Mouse (Mus musculus) cerebellum, adult 2 months (tissue): ENCODE results near the gene Sbds. TPM values are rescaled to one million over a fixed set of nuclear protein-coding genes. Genes with fewer than 3 reads are reported as not detected.
A peak's percentile ranks its signal among the peaks of the same experiment; 100 is the strongest.

Experiments used
- DNase-seq, 2 experiments: peaks; one replicate each; pipeline ENCODE4 v3.0.0; 2021
- H3K27ac ChIP-seq: fragments of 200-500 bp; 2 replicates; pipeline ENCODE4 v1.5.1; 2012; ENCODE audit warnings: low read length, control low read depth, inconsistent platforms; ENCODE audit not compliant: insufficient read depth
- H3K27me3 ChIP-seq: fragments of 200-500 bp; 2 replicates; pipeline ENCODE4 v1.6.1; 2012; ENCODE audit warnings: inconsistent platforms, mild to moderate bottlenecking, low read length, moderate library complexity; ENCODE audit not compliant: control insufficient read depth, insufficient read depth
- H3K4me1 ChIP-seq: fragments of 200-500 bp; 2 replicates; pipeline ENCODE4 v1.6.1; 2011; ENCODE audit warnings: low read length; ENCODE audit not compliant: control insufficient read depth, insufficient read depth
- H3K4me3 ChIP-seq: fragments of 200-500 bp; replicated peaks from 2 replicates; pipeline ENCODE3; 2011; ENCODE audit warnings: mild to moderate bottlenecking, low read depth, low read length, control low read depth; ENCODE audit not compliant: insufficient read depth
- CTCF ChIP-seq: fragments of 200-500 bp; IDR thresholded peaks from 2 replicates; pipeline ENCODE4 v1.5.1; 2011; ENCODE audit warnings: low read depth, mild to moderate bottlenecking, control low read depth, low read length, moderate library complexity, borderline replicate concordance; ENCODE audit not compliant: insufficient read depth
- POLR2A ChIP-seq: fragments of 200-500 bp; IDR thresholded peaks from 2 replicates; pipeline ENCODE4 v1.6.1; 2011; ENCODE audit warnings: low read length, control low read depth, borderline replicate concordance; ENCODE audit not compliant: insufficient read depth
- WGBS: fragments of 180-500 bp; shearing (Covaris S2); methylation state at CpG from one replicate; pipeline ENCODE4 v1.1.7; 2018; 5-methylcytosine and 5-hydroxymethylcytosine counted together
- polyA plus RNA-seq: library from polyadenylated mRNA; depleted of rRNA; stranded (reverse); fragments of >200 nt; gene quantifications from 2 replicates; pipeline ENCODE4 v1.2.3, GENCODE M21; 2012

The Sbds gene
- polyA plus RNA-seq, 1 experiment = 92.5 TPM

- no peak for DNase-seq
- no peak for TF ChIP-seq POLR2A
- no peak for TF ChIP-seq CTCF
- Histone ChIP-seq H3K4me3 (no peak within 1 kb of the TSS), H3K27ac (no peak within 1 kb of the TSS), H3K4me1 (no peaks in the 10 kb centered on the region), H3K27me3 (no peaks in the 10 kb centered on the region)
- WGBS = 81% methylated on average over 7 of the region's 7 CpGs
Measured at GRCm38 (mm10) chr5:130216781-130217180, 38.5 kb downstream of the Sbds start, which contains the start of gene Tmem248. Gene Tmem248, plus strand, starts transcription at chr5:130217081.

DNA sequence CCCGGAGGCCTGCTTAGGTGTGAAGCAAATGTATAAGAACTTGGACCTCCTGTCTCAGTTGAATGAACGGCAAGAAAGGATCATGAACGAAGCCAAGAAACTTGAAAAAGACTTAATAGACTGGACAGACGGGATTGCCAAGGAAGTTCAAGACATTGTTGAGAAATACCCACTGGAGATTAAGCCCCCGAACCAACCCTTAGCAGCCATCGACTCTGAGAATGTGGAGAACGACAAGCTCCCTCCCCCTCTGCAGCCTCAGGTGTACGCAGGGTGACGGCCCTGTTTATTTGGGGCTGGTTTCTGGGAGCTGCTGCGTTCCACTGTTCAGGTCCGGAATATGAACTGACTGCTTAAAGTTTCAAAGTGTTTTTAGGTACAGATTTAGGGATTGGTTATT is 42.4 kb downstream of the Sbds start:
- Histone ChIP-seq H3K4me1 (no peaks in the 10 kb centered on the region), H3K27me3 (no peaks in the 10 kb centered on the region), H3K4me3 (no peak overlapping the region), H3K27ac (no peak overlapping the region)
- whole genome bisulfite sequencing = 91% methylated on average over 11 of the region's 11 CpGs
- TF ChIP-seq POLR2A = no peak
- no peak for TF ChIP-seq CTCF
- no peak for DNase-seq

GRCm38 (mm10) chr5:130207299-130207698 is 48.0 kb downstream of the Sbds start:
- no peak overlapping the region for H3K27ac ChIP-seq
- 92% methylated on average over 4 of the region's 4 CpGs for WGBS
- no peak for TF ChIP-seq CTCF
- no peak for TF ChIP-seq POLR2A
- no peaks in the 10 kb centered on the region for H3K27me3 ChIP-seq
- no peak overlapping the region for H3K4me3 ChIP-seq
- no peak for DNase-seq
- peaks cover 4% of the 10 kb centered on the region for H3K4me1 ChIP-seq

- 91% methylated on average over 3 of the region's 3 CpGs for WGBS
- DNase-seq = no peak
- Histone ChIP-seq H3K27ac (peak overlapping the region; percentile 21; the same call in 1 of the 2 replicates), H3K27me3 (no peaks in the 10 kb centered on the region), H3K4me1 (peaks cover 4% of the 10 kb centered on the region), H3K4me3 (no peak overlapping the region)
- TF ChIP-seq CTCF = no peak
- TF ChIP-seq POLR2A = no peak
Measured at GRCm38 (mm10) chr5:130205441-130206023, 49.8 kb downstream of the Sbds start.

DNA sequence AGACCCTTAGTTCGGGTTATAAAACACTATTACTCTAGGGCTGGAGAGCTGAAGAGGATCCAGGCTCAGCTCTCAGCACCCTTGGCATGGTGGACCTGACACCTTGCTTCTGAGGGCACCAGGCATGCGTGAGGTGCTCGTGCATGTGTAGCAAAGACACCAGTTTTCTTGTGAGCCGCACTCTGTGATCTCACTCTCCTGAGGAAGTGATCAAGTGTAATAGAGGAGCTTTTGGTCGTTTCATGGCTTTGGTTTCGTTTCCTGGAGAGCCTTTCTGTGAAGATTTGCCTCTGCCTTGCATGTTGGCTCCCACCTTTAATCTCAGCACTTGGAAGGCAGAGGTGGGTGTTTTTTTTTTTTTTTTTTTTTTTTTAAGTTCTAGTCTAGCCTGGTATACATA is 50.8 kb downstream of the Sbds start:
- H3K27ac ChIP-seq = no peak overlapping the region
- H3K4me1 ChIP-seq = peaks cover 4% of the 10 kb centered on the region
- TF ChIP-seq CTCF = no peak
- TF ChIP-seq POLR2A = no peak
- H3K4me3 ChIP-seq = no peak overlapping the region
- DNase-seq = no peak
- no peaks in the 10 kb centered on the region for H3K27me3 ChIP-seq
- WGBS = 76% methylated on average over 6 of the region's 6 CpGs

DNA sequence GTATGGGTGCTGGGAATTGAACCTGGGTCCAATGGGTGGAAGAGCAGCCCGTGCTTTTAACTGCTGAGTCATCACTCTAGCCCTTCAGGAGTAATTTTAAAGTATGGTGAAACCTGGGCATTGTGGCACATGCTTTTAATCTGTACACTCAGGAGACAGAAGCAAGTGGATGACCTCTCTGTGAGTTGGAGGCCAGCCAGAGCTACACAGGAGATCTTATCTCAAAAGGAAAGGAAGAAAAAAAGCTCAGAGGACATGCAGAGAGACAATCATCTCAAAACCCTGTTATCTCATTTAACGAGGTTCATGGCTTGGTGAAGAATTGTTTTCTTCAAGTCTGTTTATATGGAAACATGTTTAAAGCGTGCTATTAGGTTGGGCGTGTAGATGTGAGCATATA is 51.4 kb downstream of the Sbds start:
- no peak for DNase-seq
- H3K27ac ChIP-seq = no peak overlapping the region
- WGBS = 74% methylated on average over 4 of the region's 4 CpGs
- no peak for TF ChIP-seq POLR2A
- no peak for TF ChIP-seq CTCF
- H3K4me3 ChIP-seq = no peak overlapping the region
- peaks cover 4% of the 10 kb centered on the region for H3K4me1 ChIP-seq
- no peaks in the 10 kb centered on the region for H3K27me3 ChIP-seq

DNA sequence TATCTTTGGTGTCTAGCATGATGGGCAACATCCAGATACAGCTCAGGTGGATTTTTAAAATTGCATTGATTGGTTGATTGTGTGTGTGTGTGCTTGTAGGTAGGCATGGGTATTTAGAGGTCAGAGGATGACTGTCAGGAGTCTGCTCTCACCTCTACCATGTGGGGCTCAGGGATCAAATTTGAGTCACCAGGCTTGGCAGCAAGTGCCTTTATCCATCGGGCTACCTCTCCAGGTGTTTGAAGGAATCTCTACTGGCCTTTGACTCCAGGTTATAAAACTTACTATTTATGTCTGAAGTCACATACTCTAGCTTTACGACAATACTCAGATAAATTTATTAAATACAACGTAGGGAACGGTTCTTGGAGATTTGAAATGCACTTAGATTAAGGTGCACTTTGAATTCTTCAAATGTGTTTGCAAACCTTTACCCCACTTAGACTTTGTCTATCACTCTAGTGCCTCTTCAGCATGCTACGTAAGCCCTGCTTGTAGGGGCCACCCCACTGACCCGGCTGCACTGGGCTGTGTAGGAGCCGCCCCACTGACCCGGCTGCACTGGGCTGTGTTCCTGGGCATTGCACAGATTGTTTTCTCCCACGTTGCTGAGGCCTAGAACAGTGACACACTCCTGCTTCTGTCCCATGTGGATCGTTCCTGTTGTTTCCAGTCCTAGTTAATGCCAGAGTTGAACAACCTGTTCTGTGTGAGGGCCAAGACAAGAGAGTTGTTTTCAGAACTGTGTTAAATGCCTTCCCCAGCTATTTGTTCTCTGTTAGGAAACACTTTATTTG is 54.9 kb downstream of the Sbds start:
- Histone ChIP-seq H3K27ac (no peak overlapping the region), H3K4me3 (no peak overlapping the region), H3K4me1 (peaks cover 4% of the 10 kb centered on the region), H3K27me3 (no peaks in the 10 kb centered on the region)
- DNase-seq = no peak
- no peak for TF ChIP-seq CTCF
- TF ChIP-seq POLR2A = no peak
- WGBS = 82% methylated on average over 10 of the region's 10 CpGs

DNA sequence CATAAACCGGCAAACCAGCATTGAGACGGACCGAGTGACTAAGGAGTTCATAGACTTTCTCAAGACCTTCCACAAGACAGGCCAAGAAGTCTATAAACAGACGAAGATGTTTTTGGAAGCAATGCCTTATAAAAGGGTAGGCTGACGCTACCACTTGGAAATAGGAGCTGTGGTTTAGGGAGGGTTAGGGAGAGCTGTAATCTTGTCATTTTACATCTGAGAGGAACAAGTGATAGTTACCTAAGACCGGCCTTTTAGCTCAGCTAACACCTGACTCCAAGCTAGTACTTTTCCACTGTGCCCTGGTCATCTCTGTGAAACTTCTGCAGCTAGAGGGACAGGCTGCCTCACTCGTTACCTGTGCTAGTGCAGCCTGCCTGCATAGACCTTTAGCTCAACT is 57.3 kb downstream of the Sbds start:
- WGBS = 94% methylated on average over 7 of the region's 7 CpGs
- Histone ChIP-seq H3K4me3 (no peak overlapping the region), H3K27me3 (no peaks in the 10 kb centered on the region), H3K4me1 (no peaks in the 10 kb centered on the region), H3K27ac (no peak overlapping the region)
- TF ChIP-seq CTCF (no peak), POLR2A (no peak)
- no peak for DNase-seq
